Mouse (Mus musculus): ENCODE measurements around the gene Ccsap.

Ccsap gene

GRCm38 (mm10) chr8:123805209-123805717 is 54.7 kb downstream of the Ccsap start:
- DNase-seq (ENCODE audit: low spot score): no peak

GRCm38 (mm10) chr8:123804586-123804985 is 55.4 kb downstream of the Ccsap start:
- no peak for DNase-seq (ENCODE audit: low spot score)

- no peak for DNase-seq (ENCODE audit: low spot score)
Observed at GRCm38 (mm10) chr8:123803639-123804038, 56.4 kb downstream of the Ccsap start.

GRCm38 (mm10) chr8:123801538-123801937 is 58.5 kb downstream of the Ccsap start:
- DNase-seq (ENCODE audit: low spot score): no peak

- no peak for DNase-seq (ENCODE audit: low spot score)
Observed at GRCm38 (mm10) chr8:123800867-123801266, 59.1 kb downstream of the Ccsap start.

- DNase-seq (ENCODE audit: low spot score): no peak
Observed at GRCm38 (mm10) chr8:123799885-123800284, 60.1 kb downstream of the Ccsap start.

GRCm38 (mm10) chr8:123799434-123799833 is 60.6 kb downstream of the Ccsap start:
- DNase-seq (ENCODE audit: low spot score): no peak

- no peak for DNase-seq (ENCODE audit: low spot score)
Observed at GRCm38 (mm10) chr8:123797928-123798327, 62.1 kb downstream of the Ccsap start.

GRCm38 (mm10) chr8:123796758-123797157 is 63.3 kb downstream of the Ccsap start:
- no peak for DNase-seq (ENCODE audit: low spot score)

- DNase-seq (ENCODE audit: low spot score): no peak
Observed at GRCm38 (mm10) chr8:123794766-123795165, 65.2 kb downstream of the Ccsap start.

GRCm38 (mm10) chr8:123793900-123794299 is 66.1 kb downstream of the Ccsap start:
- DNase-seq (ENCODE audit: low spot score): no peak

- DNase-seq (ENCODE audit: low spot score): no peak
Observed at GRCm38 (mm10) chr8:123791845-123792225, 68.2 kb downstream of the Ccsap start.

- DNase-seq (ENCODE audit: low spot score): no peak
Observed at GRCm38 (mm10) chr8:123791101-123791844, 68.7 kb downstream of the Ccsap start.

Data from urinary bladder, postnatal 14 days (tissue).